Mouse (Mus musculus) embryo, embryonic 10 days (tissue): Measurements from ENCODE around the gene Erbb4.

ENCODE experiments used
- DNase-seq: peaks from one replicate; pipeline ENCODE4 v3.0.0-alpha.2; 2015; ENCODE audit warnings: low spot score

The Erbb4 gene

GRCm38 (mm10) chr1:69107485-69108158 is at the start of gene Erbb4:
Gene Erbb4 (minus strand): TSS chr1:69108059.
- peak; percentile 34 for DNase-seq

DNA sequence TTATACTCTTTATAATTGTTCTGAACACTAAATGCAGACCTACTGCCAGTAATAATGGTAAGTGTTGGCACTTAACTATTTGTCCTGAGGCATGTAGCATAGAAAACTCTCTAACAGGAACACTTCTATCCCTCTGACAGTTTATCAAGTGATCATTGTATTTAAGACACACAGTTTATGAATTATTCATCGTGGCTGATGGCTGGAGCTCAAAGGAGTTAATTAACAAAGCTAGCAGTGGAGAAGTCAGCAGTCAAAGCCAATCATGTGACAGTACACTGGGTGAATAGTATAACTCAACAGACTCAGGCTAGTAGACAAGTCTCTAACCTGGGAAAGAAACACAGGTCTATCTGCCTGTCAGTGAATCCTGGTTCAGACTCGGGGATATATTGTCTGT is 49.5 kb upstream of the Erbb4 start:
- peak; percentile 11 for DNase-seq

- DNase-seq = no peak
Measured at GRCm38 (mm10) chr1:69141341-69141740, 33.5 kb upstream of the Erbb4 start.

DNA sequence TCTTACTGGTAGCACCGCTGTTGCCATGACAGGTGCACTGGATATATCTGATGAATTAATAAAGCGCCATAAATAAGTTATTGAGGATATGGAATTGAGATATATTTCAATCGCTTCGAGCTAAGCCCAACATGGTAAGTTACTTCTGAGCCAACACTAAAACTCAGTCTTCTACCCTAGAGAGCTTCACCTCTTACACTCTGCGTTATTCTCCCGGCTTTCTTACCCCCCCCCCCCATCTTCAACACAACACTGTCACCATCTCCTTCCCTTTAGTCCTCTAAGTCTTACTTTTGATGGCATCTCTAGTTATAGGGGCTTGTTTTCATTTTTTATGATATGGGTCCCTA is 31.6 kb upstream of the Erbb4 start:
- DNase-seq = no peak

DNA sequence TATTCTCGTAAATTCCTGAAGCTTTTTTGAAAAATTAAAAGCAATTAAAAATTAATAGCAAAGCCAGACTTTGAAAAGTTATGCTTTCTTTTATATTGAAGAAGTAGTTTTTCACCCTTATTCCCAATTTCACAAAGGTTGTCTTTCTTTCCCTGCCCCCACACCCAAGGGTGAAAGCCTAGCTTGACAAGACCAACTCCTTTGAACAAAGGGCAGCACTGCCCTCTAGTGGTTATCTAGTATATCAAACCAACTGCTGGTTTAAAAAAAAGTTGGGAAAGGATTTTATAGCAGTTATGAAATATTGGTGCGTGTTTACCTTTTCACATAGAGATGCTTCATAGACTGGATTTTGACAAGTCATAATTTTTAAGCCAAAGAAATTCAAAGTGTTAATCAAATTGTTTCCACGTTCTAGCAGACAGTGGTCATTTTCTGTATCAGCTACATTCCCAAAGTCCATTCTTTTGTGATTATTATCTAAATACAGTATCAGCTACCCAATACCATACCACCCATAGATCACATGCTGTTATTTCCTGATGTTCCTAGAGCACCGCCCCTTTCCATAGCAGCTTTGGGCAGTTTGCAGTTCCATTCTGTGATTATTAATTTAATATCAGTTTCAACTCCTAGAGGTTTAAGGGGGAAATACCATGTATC is 31.1 kb upstream of the Erbb4 start:
- peak; percentile 87 for DNase-seq

GRCm38 (mm10) chr1:69124147-69124848 is 16.4 kb upstream of the Erbb4 start:
- DNase-seq = no peak

GRCm38 (mm10) chr1:69118249-69118938 is 10.5 kb upstream of the Erbb4 start:
- DNase-seq = peak; percentile 16

DNA sequence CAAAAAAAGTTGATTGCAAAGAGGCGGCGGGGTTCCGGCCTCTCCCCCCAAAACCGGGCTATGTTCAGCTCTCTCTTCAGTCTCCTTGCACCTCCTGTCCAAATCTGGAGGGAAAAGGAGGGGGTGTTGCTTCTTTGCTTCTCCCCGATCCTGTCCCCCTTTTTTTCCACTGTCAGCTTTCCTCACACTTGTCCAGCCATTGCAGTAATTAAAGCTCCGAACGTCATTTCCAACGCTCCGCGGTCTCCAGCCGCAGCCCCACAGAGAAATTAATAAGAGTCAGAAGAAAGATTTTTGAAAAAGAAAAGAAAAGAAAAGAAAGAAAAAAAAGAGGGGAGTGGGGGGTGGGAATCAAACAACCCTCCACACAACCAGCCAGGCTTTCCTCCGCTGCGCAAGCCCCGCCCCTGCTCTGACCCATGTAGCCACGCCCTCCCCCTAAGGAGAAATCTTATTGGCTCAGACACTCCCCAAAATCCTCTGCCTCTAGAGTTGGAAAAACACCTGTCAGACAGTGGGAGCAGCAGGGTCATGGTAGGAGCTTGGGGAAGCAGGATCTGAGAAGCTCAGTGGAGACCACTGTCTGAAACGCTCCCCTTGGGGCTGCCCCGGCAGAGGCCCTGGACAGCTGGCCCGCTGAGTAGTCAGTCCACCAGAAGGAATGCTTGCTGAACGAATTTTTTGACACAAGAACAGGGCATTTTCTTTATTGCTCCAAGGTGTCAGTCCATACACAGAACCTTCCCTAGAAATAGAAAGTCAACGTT is 483 bp upstream of the Erbb4 start:
- DNase-seq = peak; percentile 75

- DNase-seq = peak; percentile 8
Measured at GRCm38 (mm10) chr1:69106937-69107461, 860 bp downstream of the Erbb4 start.

- DNase-seq = peak; percentile 43
Measured at GRCm38 (mm10) chr1:69106322-69106761, 1.5 kb downstream of the Erbb4 start.

DNA sequence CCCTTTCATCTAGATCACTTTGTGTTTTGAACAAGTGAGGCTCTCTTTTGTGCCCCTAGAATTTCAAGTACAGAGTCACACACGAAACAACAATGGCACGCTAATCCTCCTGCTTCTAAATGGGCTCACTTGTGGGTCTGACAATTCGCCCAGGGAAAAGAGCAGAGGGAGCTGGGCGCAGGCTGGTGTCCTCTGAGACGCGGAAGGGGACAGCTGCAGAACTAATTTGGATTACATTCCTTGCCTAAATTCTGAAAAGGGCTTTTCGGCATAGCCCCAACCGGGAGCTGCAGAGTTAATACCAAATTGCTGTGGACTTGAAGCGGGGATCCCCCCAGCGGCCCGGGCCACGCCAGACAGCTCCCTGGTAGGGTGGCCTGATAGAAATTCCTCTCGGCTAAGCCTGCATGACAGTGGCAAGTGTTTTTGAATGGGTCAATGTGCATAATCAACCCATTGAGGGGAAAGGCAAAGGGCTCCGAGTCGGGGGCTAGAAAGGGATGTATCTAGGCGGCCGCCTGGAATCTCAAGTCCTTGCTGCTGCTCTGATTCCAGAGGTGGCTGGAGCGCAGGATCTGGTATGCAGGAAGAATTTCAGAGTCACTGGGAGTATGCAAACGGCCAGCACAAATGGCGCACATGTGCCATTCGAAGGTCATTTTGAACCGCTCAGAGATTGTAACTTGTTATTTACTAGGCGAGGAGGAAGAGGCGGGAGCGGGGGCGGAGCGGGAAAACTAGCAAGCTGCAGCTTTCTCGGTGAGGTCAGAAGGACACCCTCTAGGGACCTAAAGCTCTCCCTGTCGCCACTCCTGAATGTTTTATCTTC is 2.2 kb downstream of the Erbb4 start:
- peak; percentile 70 for DNase-seq

GRCm38 (mm10) chr1:69105096-69105492 is 2.8 kb downstream of the Erbb4 start:
- DNase-seq = peak; percentile 58

DNA sequence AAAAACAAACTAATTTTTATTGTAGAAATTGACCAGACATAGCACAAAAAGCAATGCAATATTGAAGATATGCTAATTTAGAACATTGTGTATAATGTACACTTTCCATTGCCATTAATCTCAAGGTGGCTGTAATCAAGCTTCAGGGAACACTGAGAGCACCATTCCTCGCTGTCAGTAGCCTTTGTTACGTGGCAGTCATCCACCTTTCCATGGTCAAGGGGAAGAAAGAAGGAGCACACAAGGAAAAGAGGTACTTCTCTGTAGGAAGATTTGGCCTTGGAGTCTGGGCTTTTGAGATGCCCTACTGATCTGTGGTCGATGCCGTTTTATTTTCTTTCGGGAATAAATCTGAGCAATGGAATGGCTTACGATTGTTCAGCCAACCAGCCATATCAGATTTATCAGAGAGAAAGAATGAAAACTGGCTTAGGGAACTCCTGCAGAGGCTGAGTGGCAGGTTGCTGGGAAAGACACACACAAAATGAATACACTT is 4.6 kb downstream of the Erbb4 start:
- DNase-seq = no peak

DNA sequence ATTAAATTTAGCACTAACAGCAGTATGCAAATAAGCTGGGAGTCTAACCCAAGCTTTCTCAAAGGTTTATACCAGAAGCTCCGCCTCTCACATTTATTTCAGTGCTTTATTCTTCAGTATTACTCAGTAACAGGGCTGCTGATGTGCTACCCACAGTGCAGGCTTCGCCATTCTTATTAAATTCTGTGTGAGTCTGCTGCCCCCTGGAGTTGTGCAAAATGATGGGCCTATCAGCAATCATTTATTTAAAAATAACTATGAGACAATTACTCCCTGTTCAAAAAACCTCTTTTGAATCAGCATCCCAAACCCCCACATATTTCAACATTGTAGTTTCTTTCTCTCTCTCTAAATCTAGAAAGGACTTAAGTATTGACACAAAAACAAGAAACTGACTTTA is 6.2 kb downstream of the Erbb4 start:
- DNase-seq = no peak

GRCm38 (mm10) chr1:69093052-69093451 is 14.8 kb downstream of the Erbb4 start:
- peak; percentile 14 for DNase-seq

DNA sequence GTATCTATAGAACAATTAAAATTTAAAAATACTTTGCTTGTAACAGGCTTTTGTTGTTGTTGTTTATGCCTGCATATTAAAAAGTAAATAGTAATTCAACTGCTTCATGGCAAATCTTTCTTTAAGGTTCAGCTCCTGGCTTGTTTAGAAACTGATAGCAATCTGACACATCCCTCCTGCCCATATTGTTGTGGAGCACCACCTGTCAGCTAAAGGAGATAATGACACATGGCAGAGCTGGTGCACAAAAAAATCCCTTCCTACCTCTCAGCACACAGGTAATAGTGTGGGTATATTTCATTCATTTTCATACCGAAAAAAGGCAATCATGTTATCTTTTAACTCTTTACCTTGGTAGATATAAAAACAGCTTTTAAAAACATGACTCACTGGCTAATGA is 18.5 kb downstream of the Erbb4 start:
- DNase-seq = no peak

- DNase-seq = no peak
Measured at GRCm38 (mm10) chr1:69085753-69086152, 22.1 kb downstream of the Erbb4 start.

GRCm38 (mm10) chr1:69048918-69049317 is 58.9 kb downstream of the Erbb4 start:
- no peak for DNase-seq

DNA sequence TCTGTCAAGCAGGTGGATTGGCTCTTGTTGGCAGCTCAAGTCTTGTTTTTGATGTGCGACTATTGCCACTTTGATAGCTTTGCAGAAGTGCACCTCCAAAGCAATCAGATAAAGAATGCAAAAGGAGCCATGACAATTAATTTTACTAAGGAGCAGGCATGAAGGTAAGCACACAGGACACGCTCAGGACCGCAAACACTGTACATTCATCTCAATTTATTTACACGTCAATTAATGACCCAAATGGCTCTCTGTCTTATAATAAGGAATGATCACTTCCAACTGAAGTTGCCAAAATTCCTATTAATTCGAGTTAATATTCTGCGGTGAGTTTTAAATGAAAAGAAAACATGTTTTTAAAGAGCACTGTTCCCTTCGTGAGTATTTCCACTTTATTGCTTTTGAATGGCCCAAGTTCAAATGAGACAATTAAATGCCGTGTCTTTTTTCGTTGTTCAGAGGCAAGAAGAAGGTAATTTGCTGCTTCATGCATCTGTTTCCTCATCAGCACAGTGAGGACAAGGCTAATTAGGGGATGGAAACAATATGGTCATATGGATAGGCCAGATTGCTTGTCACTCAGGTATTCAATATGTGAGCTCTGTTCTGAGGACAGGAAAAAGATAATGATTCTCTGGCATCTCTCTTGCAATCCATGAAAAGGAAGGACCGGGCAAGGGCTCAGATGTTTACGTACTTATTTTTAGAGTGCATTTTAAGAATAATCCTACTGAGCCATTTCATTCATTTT is 61.5 kb downstream of the Erbb4 start:
- no peak for DNase-seq

GRCm38 (mm10) chr1:69027816-69028215 is 80.0 kb downstream of the Erbb4 start:
- DNase-seq = no peak
